Mouse (Mus musculus): ENCODE data around the gene Tas2r140. TPM values are rescaled to one million over a fixed set of nuclear protein-coding genes. Genes with fewer than 3 reads are reported as not detected.

Tas2r140 gene
- not detected in 2 replicates for polyA plus RNA-seq (2012; rRNA removed)

- DNase-seq, result no peak
- Histone ChIP-seq H3K27ac (ENCODE audit: insufficient read depth, low read depth, low read length) (no peak within 1 kb of the TSS), H3K36me3 (ENCODE audit: control insufficient read depth, insufficient read depth, low read length) (no peaks in the 10 kb centered on the region), H3K4me3 (ENCODE audit: insufficient read depth, low read depth, low read length) (no peak within 1 kb of the TSS), H3K4me1 (ENCODE audit: control insufficient read depth, insufficient read depth, low read length) (no peaks in the 10 kb centered on the region), H3K27me3 (replicated peaks; ENCODE audit: control insufficient read depth, insufficient read depth, low read length) (no peaks in the 10 kb centered on the region)
- no peak for TF ChIP-seq CTCF (conservative IDR thresholded peaks at IDR 0.05; ENCODE audit: insufficient read depth, insufficient read length, low read depth, low read length)
- no peak for TF ChIP-seq POLR2A (IDR thresholded peaks at IDR 0.05; ENCODE audit: low read depth, low read length)
Measured at GRCm38 (mm10) chr6:133055716-133056115, at the start of gene Tas2r140. Gene Tas2r140 (minus strand): TSS chr6:133055816.

DNA sequence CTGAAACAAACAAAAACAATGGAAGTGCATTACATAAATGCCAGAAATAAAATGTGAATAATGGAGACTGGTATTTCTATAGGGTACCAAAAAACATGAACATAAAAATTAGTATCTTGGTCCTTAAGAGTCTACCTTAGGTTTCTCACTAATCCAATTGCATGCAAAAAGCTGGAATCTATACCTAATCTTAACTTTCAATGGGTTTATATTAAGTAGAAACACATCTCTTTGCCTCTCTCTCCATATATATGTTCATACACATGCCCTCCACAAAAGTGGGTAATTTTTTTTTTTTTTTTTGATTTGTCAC is 48.9 kb upstream of the Tas2r140 start, which contains the start of gene Smim10l1:
Gene Smim10l1, plus strand, starts transcription at position 301 of the 313 bp plus-strand sequence.
- no peak for TF ChIP-seq POLR2A (IDR thresholded peaks at IDR 0.05; ENCODE audit: low read depth, low read length)

DNA sequence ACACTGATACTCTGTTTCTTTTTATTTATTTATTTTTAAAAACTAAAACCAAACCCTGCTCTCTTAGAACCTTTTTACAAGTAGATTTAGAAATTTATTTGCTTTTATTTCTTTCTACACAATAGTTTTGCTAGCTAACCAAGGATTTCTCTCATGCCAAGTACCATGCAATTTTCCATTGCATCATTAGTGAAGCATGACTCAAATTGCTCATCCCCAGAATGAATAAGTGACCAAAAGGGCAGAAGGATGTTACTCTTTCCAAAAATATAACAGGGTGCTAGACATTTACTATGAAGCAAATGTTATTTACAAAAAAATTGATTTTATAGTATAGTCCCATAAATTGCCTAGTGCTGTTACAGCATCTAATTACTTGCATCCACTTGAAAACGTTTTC is 46.8 kb upstream of the Tas2r140 start:
- Histone ChIP-seq H3K4me3 (ENCODE audit: insufficient read depth, low read depth, low read length) (no peak overlapping the region), H3K4me1 (ENCODE audit: control insufficient read depth, insufficient read depth, low read length) (no peaks in the 10 kb centered on the region), H3K36me3 (ENCODE audit: control insufficient read depth, insufficient read depth, low read length) (no peaks in the 10 kb centered on the region), H3K27ac (ENCODE audit: insufficient read depth, low read depth, low read length) (no peak overlapping the region), H3K27me3 (replicated peaks; ENCODE audit: control insufficient read depth, insufficient read depth, low read length) (no peaks in the 10 kb centered on the region; the same call in 1 of the 2 replicates)
- WGBS, result 52% methylated on average over 1 of the region's 1 CpGs
- TF ChIP-seq CTCF (conservative IDR thresholded peaks at IDR 0.05; ENCODE audit: insufficient read depth, insufficient read length, low read depth, low read length) (no peak), POLR2A (IDR thresholded peaks at IDR 0.05; ENCODE audit: low read depth, low read length) (no peak)
- DNase-seq, result peak; percentile 14

More for the DNA sequence above, 48.9 kb upstream of the Tas2r140 start, which contains the start of gene Smim10l1:
- H3K4me1 ChIP-seq (ENCODE audit: control insufficient read depth, insufficient read depth, low read length), result no peaks in the 10 kb centered on the region
- H3K4me3 ChIP-seq (ENCODE audit: insufficient read depth, low read depth, low read length), result peak within 1 kb of the TSS; percentile 99
- no peak for DNase-seq
- H3K36me3 ChIP-seq (ENCODE audit: control insufficient read depth, insufficient read depth, low read length), result no peaks in the 10 kb centered on the region
- no peaks in the 10 kb centered on the region for H3K27me3 ChIP-seq (replicated peaks; ENCODE audit: control insufficient read depth, insufficient read depth, low read length)
- peak within 1 kb of the TSS; percentile 99 for H3K27ac ChIP-seq (ENCODE audit: insufficient read depth, low read depth, low read length)

DNA sequence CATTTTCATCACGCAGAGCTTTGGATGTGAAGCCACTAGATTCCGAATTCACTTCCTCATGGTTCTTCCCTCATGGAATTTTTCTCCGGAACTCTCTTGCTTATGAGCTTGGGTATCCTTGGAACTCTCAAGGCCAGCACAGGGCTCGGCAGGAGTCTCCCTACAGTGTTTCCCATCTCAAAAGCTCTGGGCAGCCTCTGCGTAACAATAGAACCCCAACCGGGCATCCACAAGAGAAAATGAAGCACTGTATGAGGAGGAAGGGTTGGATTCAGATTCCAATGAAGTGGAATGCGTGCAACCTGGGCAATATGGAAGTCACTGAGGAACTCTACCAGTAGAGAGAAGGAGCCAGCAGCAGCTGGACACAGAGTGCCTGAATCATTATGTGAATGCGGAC is 36.6 kb upstream of the Tas2r140 start:
- no peaks in the 10 kb centered on the region for H3K27me3 ChIP-seq (replicated peaks; ENCODE audit: control insufficient read depth, insufficient read depth, low read length)
- TF ChIP-seq CTCF (conservative IDR thresholded peaks at IDR 0.05; ENCODE audit: insufficient read depth, insufficient read length, low read depth, low read length) (no peak), POLR2A (IDR thresholded peaks at IDR 0.05; ENCODE audit: low read depth, low read length) (no peak)
- H3K4me3 ChIP-seq (ENCODE audit: insufficient read depth, low read depth, low read length), result no peak overlapping the region
- H3K27ac ChIP-seq (ENCODE audit: insufficient read depth, low read depth, low read length), result no peak overlapping the region
- 85% methylated on average over 8 of the region's 8 CpGs for WGBS
- DNase-seq, result no peak
- H3K36me3 ChIP-seq (ENCODE audit: control insufficient read depth, insufficient read depth, low read length), result no peaks in the 10 kb centered on the region
- no peaks in the 10 kb centered on the region for H3K4me1 ChIP-seq (ENCODE audit: control insufficient read depth, insufficient read depth, low read length)

GRCm38 (mm10) chr6:133037001-133037400 is 18.6 kb downstream of the Tas2r140 start, which contains the start of gene Tas2r103:
Gene Tas2r103 (minus strand): TSS chr6:133037101.
- Histone ChIP-seq H3K4me1 (ENCODE audit: control insufficient read depth, insufficient read depth, low read length) (no peaks in the 10 kb centered on the region), H3K36me3 (ENCODE audit: control insufficient read depth, insufficient read depth, low read length) (no peaks in the 10 kb centered on the region), H3K27ac (ENCODE audit: insufficient read depth, low read depth, low read length) (no peak within 1 kb of the TSS), H3K4me3 (ENCODE audit: insufficient read depth, low read depth, low read length) (no peak within 1 kb of the TSS), H3K27me3 (replicated peaks; ENCODE audit: control insufficient read depth, insufficient read depth, low read length) (no peaks in the 10 kb centered on the region)
- TF ChIP-seq POLR2A (IDR thresholded peaks at IDR 0.05; ENCODE audit: low read depth, low read length) (no peak), CTCF (conservative IDR thresholded peaks at IDR 0.05; ENCODE audit: insufficient read depth, insufficient read length, low read depth, low read length) (no peak)
- DNase-seq, result no peak
- WGBS, result 74% methylated on average over 2 of the region's 2 CpGs

Other genes with a start within 250 kb of the Tas2r140 start
- gene Tas2r123, start 208.7 kb downstream of the Tas2r140 start, polyA plus RNA-seq (2012; rRNA removed), result not detected in 2 replicates
- not detected in 2 replicates for gene Tas2r116, start 200.4 kb downstream of the Tas2r140 start, polyA plus RNA-seq (2012; rRNA removed)
- not detected in 2 replicates for gene Tas2r110, start 187.8 kb downstream of the Tas2r140 start, polyA plus RNA-seq (2012; rRNA removed)
- not detected in 2 replicates for gene Tas2r113, start 162.8 kb downstream of the Tas2r140 start, polyA plus RNA-seq (2012; rRNA removed)
- gene Tas2r125, start 146.2 kb downstream of the Tas2r140 start, polyA plus RNA-seq (2012; rRNA removed), result not detected in 2 replicates
- not detected in 2 replicates for gene Tas2r129, start 104.7 kb downstream of the Tas2r140 start, polyA plus RNA-seq (2012; rRNA removed)
- not detected in 2 replicates for gene Tas2r131, start 97.9 kb downstream of the Tas2r140 start, polyA plus RNA-seq (2012; rRNA removed)
- gene Tas2r109, start 74.9 kb downstream of the Tas2r140 start, polyA plus RNA-seq (2012; rRNA removed), result not detected in 2 replicates
- not detected in 2 replicates for gene Tas2r103, start 18.7 kb downstream of the Tas2r140 start, polyA plus RNA-seq (2012; rRNA removed)
- gene Smim10l1, start 49.1 kb upstream of the Tas2r140 start, polyA plus RNA-seq (2012; rRNA removed), result 60.8 and 115 TPM in 2 replicates
- not detected in 2 replicates for gene 5530400C23Rik, start 236.4 kb upstream of the Tas2r140 start, polyA plus RNA-seq (2012; rRNA removed)